Mouse (Mus musculus): Measurements from ENCODE around the gene Cdh4.

The Cdh4 gene

GRCm38 (mm10) chr2:179661998-179662714 is 219.9 kb downstream of the Cdh4 start:
- ATAC-seq (ENCODE audit: insufficient number of reproducible peaks, low FRiP score, low TSS enrichment), result no peak

- no peak for ATAC-seq (ENCODE audit: insufficient number of reproducible peaks, low FRiP score, low TSS enrichment)
Measured at GRCm38 (mm10) chr2:179662739-179663138, 220.5 kb downstream of the Cdh4 start.

DNA sequence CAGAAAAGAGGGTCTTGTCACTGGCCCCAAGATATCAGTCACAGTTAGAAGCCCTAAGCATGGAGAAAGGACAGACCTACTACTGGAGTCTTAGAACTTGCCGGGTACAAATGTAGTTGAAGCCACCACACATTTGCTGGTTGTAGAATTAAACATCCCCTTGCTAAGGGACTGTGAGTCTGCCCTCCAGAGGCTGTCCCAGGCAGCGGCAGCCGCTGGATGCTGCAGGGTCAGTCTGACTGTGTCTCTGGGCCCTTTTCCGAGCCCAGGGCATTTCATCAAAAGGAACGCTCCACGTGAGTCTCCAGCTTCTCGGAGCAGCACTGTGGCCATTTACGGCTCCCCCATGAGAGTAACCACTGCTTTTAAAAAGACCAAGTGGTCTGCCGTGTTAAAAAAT is 221.4 kb downstream of the Cdh4 start:
- no peak for ATAC-seq (ENCODE audit: insufficient number of reproducible peaks, low FRiP score, low TSS enrichment)

- no peak for ATAC-seq (ENCODE audit: insufficient number of reproducible peaks, low FRiP score, low TSS enrichment)
Measured at GRCm38 (mm10) chr2:179664171-179664608, 222.0 kb downstream of the Cdh4 start.

DNA sequence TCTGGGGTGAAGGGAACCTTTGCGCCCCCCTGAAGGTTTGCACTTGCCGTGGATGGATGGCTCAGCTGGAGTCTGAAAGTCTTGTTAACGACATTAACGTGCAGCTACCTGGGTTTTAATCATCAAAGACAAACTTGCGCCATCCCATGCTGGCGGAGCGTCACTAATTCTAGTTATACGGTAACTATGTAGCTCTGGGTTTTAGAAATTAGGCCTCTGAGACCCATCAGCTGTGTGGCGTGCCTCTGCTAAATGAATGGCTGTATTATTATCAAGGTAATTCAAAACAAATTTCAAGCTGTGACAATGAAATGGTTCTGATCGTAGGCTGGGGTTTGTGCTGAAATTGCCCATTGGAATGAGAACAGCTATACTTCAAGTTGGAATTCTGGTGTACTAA is 228.5 kb downstream of the Cdh4 start:
- no peak for ATAC-seq (ENCODE audit: insufficient number of reproducible peaks, low FRiP score, low TSS enrichment)

DNA sequence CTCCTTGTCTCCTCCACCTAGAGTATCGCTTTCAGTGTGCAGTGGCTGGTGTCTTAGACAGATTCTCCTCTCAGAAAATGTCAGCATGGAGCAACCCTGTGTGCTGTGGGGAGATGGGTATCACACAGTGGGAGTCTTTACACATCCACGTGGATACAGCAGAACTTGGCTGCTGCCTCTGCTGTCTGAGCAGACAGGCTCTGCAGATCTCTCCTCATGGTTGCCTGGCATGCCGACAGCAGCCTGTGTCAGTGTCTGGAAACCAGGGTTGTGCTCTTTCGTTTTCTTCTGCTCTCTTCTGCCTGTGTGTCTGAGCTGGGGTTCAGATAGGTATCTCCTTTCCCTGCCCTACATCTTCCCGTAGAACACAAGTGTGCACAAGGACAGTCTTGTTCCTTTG is 237.6 kb downstream of the Cdh4 start:
- ATAC-seq (ENCODE audit: insufficient number of reproducible peaks, low FRiP score, low TSS enrichment), result no peak

DNA sequence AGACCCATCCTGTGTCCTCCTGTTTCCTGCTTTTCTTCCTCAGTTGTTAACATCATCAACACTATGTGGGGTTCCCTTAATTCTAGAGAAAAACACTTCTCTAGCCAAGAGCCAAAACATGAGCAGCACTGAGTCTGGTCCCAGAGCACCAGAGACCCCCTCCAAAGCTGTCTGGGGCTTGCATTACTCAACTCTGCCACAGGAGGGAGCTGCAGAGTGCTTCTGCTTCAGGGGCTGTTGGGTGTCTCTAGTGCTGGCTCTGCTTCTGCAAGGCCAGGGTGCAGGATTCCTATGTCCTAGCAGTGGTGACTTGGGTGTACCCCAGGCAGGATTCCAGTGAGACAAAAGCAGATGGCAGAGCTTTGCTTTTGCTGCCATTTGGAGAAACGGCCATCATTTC is 239.2 kb downstream of the Cdh4 start:
- no peak for ATAC-seq (ENCODE audit: insufficient number of reproducible peaks, low FRiP score, low TSS enrichment)

DNA sequence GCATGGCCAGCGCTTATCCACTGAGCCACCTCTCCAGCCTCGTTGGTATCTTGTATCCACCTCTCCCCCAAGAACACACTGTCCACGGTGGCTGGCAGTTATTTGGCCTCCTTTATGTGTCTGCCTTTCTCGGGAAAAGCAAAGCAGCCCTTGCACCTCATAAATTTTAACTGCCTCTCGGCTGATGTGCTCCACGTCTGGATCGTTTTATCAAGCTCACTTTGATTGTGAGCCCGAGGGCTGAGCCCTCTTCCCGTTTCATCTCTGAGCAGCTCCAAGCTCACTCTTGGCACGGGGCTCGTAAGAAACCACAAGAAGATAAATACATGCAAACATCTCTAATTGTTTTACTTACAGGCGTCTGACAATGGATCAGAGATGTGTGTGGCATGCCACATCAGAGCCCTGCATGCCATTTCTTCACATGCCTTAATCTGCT is 245.0 kb downstream of the Cdh4 start:
- no peak for ATAC-seq (ENCODE audit: insufficient number of reproducible peaks, low FRiP score, low TSS enrichment)

GRCm38 (mm10) chr2:179688976-179689375 is 246.7 kb downstream of the Cdh4 start:
- no peak for ATAC-seq (ENCODE audit: insufficient number of reproducible peaks, low FRiP score, low TSS enrichment)

GRCm38 (mm10) chr2:179689761-179690160 is 247.5 kb downstream of the Cdh4 start:
- ATAC-seq (ENCODE audit: insufficient number of reproducible peaks, low FRiP score, low TSS enrichment), result no peak

- no peak for ATAC-seq (ENCODE audit: insufficient number of reproducible peaks, low FRiP score, low TSS enrichment)
Measured at GRCm38 (mm10) chr2:179690571-179690970, 248.3 kb downstream of the Cdh4 start.

DNA sequence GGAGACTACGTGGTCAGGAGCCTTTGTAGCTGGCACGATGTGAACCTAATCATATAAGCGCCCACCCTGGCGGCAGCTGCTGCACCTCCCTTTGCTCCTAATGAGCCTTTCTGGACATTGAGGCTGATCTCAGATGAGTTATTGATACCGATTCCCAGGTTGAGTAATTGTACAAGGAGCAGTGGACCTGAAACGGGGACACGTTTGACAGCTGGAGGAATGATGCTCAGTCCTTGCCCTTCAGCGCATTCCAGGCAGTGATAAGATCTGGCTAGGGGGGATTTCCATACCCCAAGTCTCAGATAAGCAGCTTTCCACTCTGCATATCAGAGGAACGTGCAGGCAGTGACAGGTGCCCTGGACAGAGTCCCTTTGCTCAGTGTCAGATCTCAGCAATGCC is 252.7 kb downstream of the Cdh4 start:
- ATAC-seq (ENCODE audit: insufficient number of reproducible peaks, low FRiP score, low TSS enrichment), result no peak

DNA sequence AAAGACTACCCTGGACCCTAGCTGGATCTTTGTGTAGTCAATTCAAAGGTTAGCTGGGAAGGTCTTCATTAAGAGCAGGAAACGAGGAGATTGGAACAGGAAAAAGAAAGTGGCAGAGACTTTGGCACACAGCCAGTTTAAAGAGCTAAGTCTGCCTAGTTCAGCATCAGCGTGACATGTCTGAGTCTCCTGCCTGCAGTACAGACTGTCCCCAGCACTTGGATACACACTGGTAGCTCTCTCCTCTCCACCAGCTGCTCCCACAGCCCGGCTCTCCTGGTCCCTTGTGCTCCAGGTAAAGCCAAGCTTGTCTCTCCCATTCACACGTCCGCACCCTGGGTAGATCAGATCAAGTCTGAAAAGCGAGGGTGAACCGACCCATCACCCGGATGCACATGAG is 255.4 kb downstream of the Cdh4 start:
- no peak for ATAC-seq (ENCODE audit: insufficient number of reproducible peaks, low FRiP score, low TSS enrichment)

DNA sequence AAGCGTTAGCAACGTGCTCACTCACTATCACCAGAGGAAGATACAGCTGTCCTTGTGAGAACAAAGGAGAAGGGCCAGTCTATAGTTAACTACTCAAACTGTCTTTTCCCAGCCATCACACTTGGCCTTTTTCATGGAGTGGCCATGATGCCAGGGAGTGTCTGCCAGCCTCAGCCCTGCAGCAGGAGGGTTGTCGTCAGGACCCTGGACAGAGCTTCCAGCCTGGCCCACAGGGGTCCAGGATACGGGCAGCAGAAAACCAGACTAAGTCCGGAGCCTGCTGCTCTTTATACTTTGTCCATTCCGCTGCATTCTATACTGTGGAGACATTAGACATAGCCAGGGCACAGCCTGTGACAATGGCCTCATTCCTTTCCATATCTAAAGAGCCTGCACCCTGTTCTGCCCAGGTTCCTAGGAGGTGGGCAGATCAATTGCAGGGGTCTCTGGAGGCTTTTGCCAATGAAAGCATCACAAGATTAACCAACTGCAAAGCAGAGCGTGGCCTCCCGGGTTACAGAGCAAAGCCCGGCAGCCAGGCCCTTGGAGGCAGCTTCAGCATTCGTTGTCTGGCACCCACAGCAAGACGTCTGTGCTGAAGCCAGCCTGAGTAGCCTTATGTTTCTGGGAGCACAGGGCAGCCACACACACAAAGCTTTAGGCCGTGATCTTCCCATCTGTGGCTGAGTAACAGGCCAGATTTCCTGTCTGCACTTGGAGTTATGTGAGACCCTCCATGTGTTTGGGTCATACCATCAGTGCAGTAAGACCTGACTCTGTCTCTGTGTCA is 256.2 kb downstream of the Cdh4 start:
- ATAC-seq (ENCODE audit: insufficient number of reproducible peaks, low FRiP score, low TSS enrichment), result peak; percentile 73

DNA sequence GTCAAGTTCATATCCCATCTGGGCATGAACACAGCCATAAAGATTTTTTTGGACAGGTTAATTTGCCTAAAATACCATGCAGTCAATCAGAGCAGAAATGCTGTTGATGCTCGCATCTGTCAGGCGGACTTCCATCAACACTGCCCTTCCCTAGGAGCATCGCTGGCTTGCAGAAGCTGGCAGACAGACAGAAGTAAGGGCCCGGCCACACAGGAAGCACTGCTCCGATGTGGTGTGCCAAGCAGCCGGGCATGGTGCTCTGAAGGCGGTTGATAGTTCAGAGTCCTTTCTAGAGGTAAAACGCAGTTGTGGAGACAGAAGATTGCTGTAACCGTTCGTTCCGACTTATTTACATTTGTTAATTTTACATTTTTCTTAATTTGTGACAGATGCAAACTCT is 262.8 kb downstream of the Cdh4 start:
- ATAC-seq (ENCODE audit: insufficient number of reproducible peaks, low FRiP score, low TSS enrichment), result no peak

DNA sequence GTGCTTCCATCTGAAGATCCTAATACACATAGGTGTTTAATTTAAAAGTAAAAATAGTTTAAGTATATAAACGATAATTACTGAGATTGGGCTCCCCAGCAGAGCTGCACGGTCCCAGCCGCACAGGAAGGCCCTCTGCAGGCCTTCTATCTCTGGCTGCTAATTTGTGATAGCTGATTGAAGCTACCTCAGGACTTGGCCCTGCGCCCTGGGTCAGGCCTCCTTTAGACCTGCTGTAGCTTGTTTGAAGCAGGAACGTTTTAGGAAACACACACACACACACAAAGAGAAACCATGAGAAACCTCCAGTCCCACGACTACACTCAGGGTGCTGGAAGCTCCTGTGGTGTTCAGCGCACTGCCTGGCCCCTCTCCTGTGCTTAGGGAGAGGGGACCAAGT is 263.2 kb downstream of the Cdh4 start:
- ATAC-seq (ENCODE audit: insufficient number of reproducible peaks, low FRiP score, low TSS enrichment), result no peak

- no peak for ATAC-seq (ENCODE audit: insufficient number of reproducible peaks, low FRiP score, low TSS enrichment)
Measured at GRCm38 (mm10) chr2:179706616-179707015, 264.4 kb downstream of the Cdh4 start.

DNA sequence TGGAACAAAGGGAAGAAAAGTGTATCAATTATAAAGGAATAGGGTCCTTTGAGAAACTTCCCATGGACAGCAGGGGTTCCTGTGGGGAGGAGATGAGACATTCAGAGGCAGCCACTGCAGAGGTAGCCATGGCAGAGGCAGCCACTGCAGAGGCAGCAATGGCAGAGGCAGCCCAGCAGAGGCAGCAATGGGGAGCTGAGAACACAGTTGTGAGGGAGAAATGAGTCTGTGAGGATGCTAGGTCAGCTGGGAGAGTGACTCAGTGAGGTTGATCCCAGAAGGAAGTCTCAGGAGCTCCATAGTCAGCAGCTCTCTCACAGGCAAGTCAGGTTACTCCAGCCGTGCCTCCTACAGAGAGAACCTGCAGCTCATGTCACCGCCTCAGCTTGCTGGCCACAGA is 266.9 kb downstream of the Cdh4 start:
- ATAC-seq (ENCODE audit: insufficient number of reproducible peaks, low FRiP score, low TSS enrichment), result no peak

DNA sequence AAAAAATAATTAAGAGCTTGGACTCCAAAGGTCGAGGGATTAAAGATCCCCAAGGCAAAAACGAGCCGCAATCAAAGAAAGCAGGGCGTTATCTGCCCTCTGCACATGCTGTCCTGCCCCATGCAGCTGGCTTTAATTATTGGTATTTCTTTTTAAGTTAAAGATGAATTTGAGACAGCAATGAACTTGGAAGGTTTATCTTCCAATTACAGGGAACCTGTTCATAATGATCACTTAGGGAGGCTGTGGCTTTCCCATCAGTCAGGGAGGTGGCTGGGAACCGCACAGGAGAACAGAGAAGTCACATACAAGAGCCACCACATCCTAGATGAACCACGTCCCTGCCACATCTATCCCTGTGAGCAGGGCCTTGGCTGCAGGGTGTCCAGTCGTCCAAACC is 270.5 kb downstream of the Cdh4 start:
- no peak for ATAC-seq (ENCODE audit: insufficient number of reproducible peaks, low FRiP score, low TSS enrichment)

GRCm38 (mm10) chr2:179713326-179713725 is 271.1 kb downstream of the Cdh4 start:
- no peak for ATAC-seq (ENCODE audit: insufficient number of reproducible peaks, low FRiP score, low TSS enrichment)

GRCm38 (mm10) chr2:179714145-179714544 is 271.9 kb downstream of the Cdh4 start:
- ATAC-seq (ENCODE audit: insufficient number of reproducible peaks, low FRiP score, low TSS enrichment), result peak; percentile 82

DNA sequence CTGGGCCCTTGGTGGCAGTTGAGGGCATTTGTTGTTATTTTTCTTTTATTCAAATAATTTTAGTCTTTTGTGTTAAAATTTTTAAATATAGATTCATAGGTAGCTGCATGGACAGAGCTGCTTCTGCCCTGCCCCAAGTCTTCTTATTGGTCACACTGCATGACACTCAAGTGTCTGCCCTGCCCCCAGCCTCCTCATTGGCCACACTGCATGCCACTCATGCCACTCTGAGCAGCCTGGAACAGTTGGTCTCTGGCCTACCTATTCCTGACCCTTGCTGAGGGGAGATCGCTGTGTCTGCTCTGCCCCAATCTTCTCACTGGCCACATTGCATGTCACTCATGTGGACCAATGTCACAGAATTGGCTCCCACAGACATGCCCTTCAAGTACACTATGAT is 273.1 kb downstream of the Cdh4 start:
- no peak for ATAC-seq (ENCODE audit: insufficient number of reproducible peaks, low FRiP score, low TSS enrichment)
